Mouse (Mus musculus): ENCODE data around the gene Ninj2. TPM values are rescaled to one million over a fixed set of nuclear protein-coding genes. Genes with fewer than 3 reads are reported as not detected.

The Ninj2 gene
- total RNA-seq, 2 experiments from 2014 or later: not detected

- DNase-seq: no peak
Measured at GRCm38 (mm10) chr6:120094091-120094776, 1.1 kb downstream of the Ninj2 start.

- no peak for DNase-seq
Measured at GRCm38 (mm10) chr6:120095096-120095495, 1.9 kb downstream of the Ninj2 start.

- DNase-seq: no peak
Measured at GRCm38 (mm10) chr6:120095501-120095900, 2.4 kb downstream of the Ninj2 start.

GRCm38 (mm10) chr6:120099392-120099791 lies 6.2 kb downstream of the Ninj2 start:
- no peak for DNase-seq

- DNase-seq: no peak
Measured at GRCm38 (mm10) chr6:120101221-120101620, 8.1 kb downstream of the Ninj2 start.

- no peak for DNase-seq
Measured at GRCm38 (mm10) chr6:120101996-120102395, 8.8 kb downstream of the Ninj2 start.

GRCm38 (mm10) chr6:120103104-120103503 lies 10.0 kb downstream of the Ninj2 start:
- DNase-seq: no peak

GRCm38 (mm10) chr6:120105055-120105454 lies 11.9 kb downstream of the Ninj2 start:
- DNase-seq: no peak

GRCm38 (mm10) chr6:120107586-120107985 lies 14.4 kb downstream of the Ninj2 start:
- DNase-seq: no peak

GRCm38 (mm10) chr6:120108061-120108460 lies 14.9 kb downstream of the Ninj2 start:
- DNase-seq: no peak

GRCm38 (mm10) chr6:120109173-120109572 lies 16.0 kb downstream of the Ninj2 start:
- peak; percentile 85 for DNase-seq

GRCm38 (mm10) chr6:120109932-120110331 lies 16.8 kb downstream of the Ninj2 start:
- DNase-seq: no peak

- no peak for DNase-seq
Measured at GRCm38 (mm10) chr6:120110738-120111409, 17.7 kb downstream of the Ninj2 start.

- no peak for DNase-seq
Measured at GRCm38 (mm10) chr6:120111410-120111783, 18.2 kb downstream of the Ninj2 start.

GRCm38 (mm10) chr6:120111984-120112803 lies 19.0 kb downstream of the Ninj2 start:
- DNase-seq: peak; percentile 86

GRCm38 (mm10) chr6:120113856-120114255 lies 20.7 kb downstream of the Ninj2 start:
- DNase-seq: no peak

- no peak for DNase-seq
Measured at GRCm38 (mm10) chr6:120114271-120114670, 21.1 kb downstream of the Ninj2 start.

GRCm38 (mm10) chr6:120114698-120115097 lies 21.5 kb downstream of the Ninj2 start:
- DNase-seq: peak; percentile 87

- no peak for DNase-seq
Measured at GRCm38 (mm10) chr6:120115443-120115842, 22.3 kb downstream of the Ninj2 start.

GRCm38 (mm10) chr6:120119824-120120223 lies 26.7 kb downstream of the Ninj2 start:
- no peak for DNase-seq

- DNase-seq: no peak
Measured at GRCm38 (mm10) chr6:120124688-120125087, 31.5 kb downstream of the Ninj2 start.

GRCm38 (mm10) chr6:120126456-120126855 lies 33.3 kb downstream of the Ninj2 start:
- no peak for DNase-seq

GRCm38 (mm10) chr6:120127321-120127720 lies 34.2 kb downstream of the Ninj2 start:
- DNase-seq: no peak
